Mouse (Mus musculus): Measurements from ENCODE around the gene Hpf1.

Gene Hpf1

GRCm38 (mm10) chr8:60890520-60890874 is 279 bp downstream of the Hpf1 start:
- intact Hi-C loops (cut with DNase I) = no loop called here

GRCm38 (mm10) chr8:60891757-60892156 is 1.5 kb downstream of the Hpf1 start:
- intact Hi-C loops (cut with DNase I) = no loop called here

- intact Hi-C loops (cut with DNase I) = no loop called here
These were observed 5.7 kb downstream of the Hpf1 start for GRCm38 (mm10) chr8:60895878-60896277.

GRCm38 (mm10) chr8:60900147-60900546 is 9.9 kb downstream of the Hpf1 start:
- intact Hi-C loops (cut with DNase I) = no loop called here

- intact Hi-C loops (cut with DNase I) = no loop called here
These were observed 21.9 kb downstream of the Hpf1 start for GRCm38 (mm10) chr8:60912081-60912480.

GRCm38 (mm10) chr8:60912554-60912953 is 22.3 kb downstream of the Hpf1 start:
- intact Hi-C loops (cut with DNase I) = no loop called here

GRCm38 (mm10) chr8:60919069-60919468 is 28.9 kb downstream of the Hpf1 start:
- intact Hi-C loops (cut with DNase I) = no loop called here

- intact Hi-C loops (cut with DNase I) = no loop called here
These were observed 30.0 kb downstream of the Hpf1 start for GRCm38 (mm10) chr8:60920176-60920575.

- intact Hi-C loops (cut with DNase I) = no loop called here
These were observed 43.4 kb downstream of the Hpf1 start for GRCm38 (mm10) chr8:60933617-60934016.

- intact Hi-C loops (cut with DNase I) = no loop called here
These were observed 48.7 kb downstream of the Hpf1 start for GRCm38 (mm10) chr8:60938717-60939424.

GRCm38 (mm10) chr8:60942867-60943266 is 52.6 kb downstream of the Hpf1 start:
- intact Hi-C loops (cut with DNase I) = no loop called here

GRCm38 (mm10) chr8:60947503-60947902 is 57.3 kb downstream of the Hpf1 start:
- intact Hi-C loops (cut with DNase I) = no loop called here

- intact Hi-C loops (cut with DNase I) = no loop called here
These were observed 59.6 kb downstream of the Hpf1 start for GRCm38 (mm10) chr8:60949859-60950258.

- intact Hi-C loops (cut with DNase I) = no loop called here
These were observed 61.1 kb downstream of the Hpf1 start for GRCm38 (mm10) chr8:60951271-60951670.

- intact Hi-C loops (cut with DNase I) = no loop called here
These were observed 61.5 kb downstream of the Hpf1 start for GRCm38 (mm10) chr8:60951757-60952156.

- intact Hi-C loops (cut with DNase I) = no loop called here
These were observed 62.6 kb downstream of the Hpf1 start for GRCm38 (mm10) chr8:60952803-60953202.

- intact Hi-C loops (cut with DNase I) = no loop called here
These were observed 64.2 kb downstream of the Hpf1 start for GRCm38 (mm10) chr8:60954281-60955014.

GRCm38 (mm10) chr8:60956847-60957246 is 66.6 kb downstream of the Hpf1 start:
- intact Hi-C loops (cut with DNase I) = no loop called here

All from adrenal gland (tissue).